Mouse (Mus musculus) thymus, postnatal 0 days (tissue): Measurements from ENCODE around the gene Med9. TPM values are rescaled to one million over a fixed set of nuclear protein-coding genes. Genes with fewer than 3 reads are reported as not detected.

Source experiments
- DNase-seq: peaks from one replicate; pipeline ENCODE4 v3.0.0-alpha.2; 2015; ENCODE audit warnings: low spot score
- polyA plus RNA-seq: library from polyadenylated mRNA; unstranded; fragments of >200 nt; fragmentation: Nextera tagmentation; extraction: Ambion mirVana; gene quantifications from 2 replicates; pipeline ENCODE4 v1.2.1, GENCODE M21; 2015

The Med9 gene
- polyA plus RNA-seq: 38.1 and 38.6 TPM in 2 replicates

- peak; percentile 91 for DNase-seq
Measured at GRCm38 (mm10) chr11:59947752-59948400, at the start of gene Med9. Med9 (plus strand) TSS chr11:59948206.

- no peak for DNase-seq
Measured at GRCm38 (mm10) chr11:59899711-59900685, 48.0 kb upstream of the Med9 start.

- no peak for DNase-seq
Measured at GRCm38 (mm10) chr11:59900995-59901394, 47.0 kb upstream of the Med9 start.

- DNase-seq: no peak
Measured at GRCm38 (mm10) chr11:59902045-59902726, 45.8 kb upstream of the Med9 start.

GRCm38 (mm10) chr11:59906521-59907123 is 41.4 kb upstream of the Med9 start:
- DNase-seq: no peak

GRCm38 (mm10) chr11:59908446-59908845 is 39.6 kb upstream of the Med9 start:
- no peak for DNase-seq

GRCm38 (mm10) chr11:59910586-59910985 is 37.4 kb upstream of the Med9 start:
- DNase-seq: no peak

GRCm38 (mm10) chr11:59911523-59911922 is 36.5 kb upstream of the Med9 start:
- no peak for DNase-seq

- DNase-seq: no peak
Measured at GRCm38 (mm10) chr11:59913702-59914101, 34.3 kb upstream of the Med9 start.

GRCm38 (mm10) chr11:59918014-59918413 is 30.0 kb upstream of the Med9 start:
- no peak for DNase-seq

GRCm38 (mm10) chr11:59919401-59919800 is 28.6 kb upstream of the Med9 start:
- DNase-seq: no peak

- DNase-seq: no peak
Measured at GRCm38 (mm10) chr11:59920331-59920730, 27.7 kb upstream of the Med9 start.

GRCm38 (mm10) chr11:59921265-59921664 is 26.7 kb upstream of the Med9 start:
- no peak for DNase-seq

GRCm38 (mm10) chr11:59930031-59930430 is 18.0 kb upstream of the Med9 start:
- DNase-seq: no peak

GRCm38 (mm10) chr11:59932560-59933337 is 15.3 kb upstream of the Med9 start:
- DNase-seq: no peak

- DNase-seq: no peak
Measured at GRCm38 (mm10) chr11:59933943-59934342, 14.1 kb upstream of the Med9 start.

- DNase-seq: no peak
Measured at GRCm38 (mm10) chr11:59937023-59937422, 11.0 kb upstream of the Med9 start.

- DNase-seq: no peak
Measured at GRCm38 (mm10) chr11:59937615-59938014, 10.4 kb upstream of the Med9 start.

GRCm38 (mm10) chr11:59939821-59940220 is 8.2 kb upstream of the Med9 start:
- DNase-seq: no peak

- no peak for DNase-seq
Measured at GRCm38 (mm10) chr11:59940645-59941044, 7.4 kb upstream of the Med9 start.

GRCm38 (mm10) chr11:59941391-59941790 is 6.6 kb upstream of the Med9 start:
- DNase-seq: no peak
